Mouse (Mus musculus): ENCODE results near the gene Spem1. TPM values are rescaled to one million over a fixed set of nuclear protein-coding genes. Genes with fewer than 3 reads are reported as not detected.

The Spem1 gene
- polyA plus RNA-seq, 1 experiment, result not detected

GRCm38 (mm10) chr11:69795168-69795982 is 26.6 kb downstream of the Spem1 start, which contains the start of gene Chrnb1:
Chrnb1 (minus strand) TSS chr11:69795943.
- Histone ChIP-seq H3K9me3 (replicated peaks; ENCODE audit: control insufficient read depth, insufficient read depth, low read length, poor library complexity, severe bottlenecking) (no peaks in the 10 kb centered on the region), H3K27ac (ENCODE audit: insufficient read depth, low read length) (no peak within 1 kb of the TSS), H3K36me3 (ENCODE audit: control insufficient read depth, insufficient read depth, low read length, poor library complexity, severe bottlenecking) (no peaks in the 10 kb centered on the region), H3K4me3 (ENCODE audit: low read depth, low read length) (peak within 1 kb of the TSS; percentile 96), H3K9ac (ENCODE audit: low read depth, poor library complexity, severe bottlenecking) (peak within 1 kb of the TSS; percentile 62), H3K27me3 (ENCODE audit: control insufficient read depth, insufficient read depth, low read length, poor library complexity, severe bottlenecking) (no peaks in the 10 kb centered on the region), H3K4me1 (ENCODE audit: control insufficient read depth, insufficient read depth, low read length) (no peaks in the 10 kb centered on the region)
- no peak for TF ChIP-seq CTCF (IDR thresholded peaks at IDR 0.05; ENCODE audit: low read depth, low read length)
- peak; percentile 9 for TF ChIP-seq POLR2A (IDR thresholded peaks at IDR 0.05; ENCODE audit: insufficient read depth, low read length)
- no peak for TF ChIP-seq EP300 (IDR thresholded peaks at IDR 0.05; ENCODE audit: insufficient read depth, low read depth, low read length)

- Histone ChIP-seq H3K4me3 (ENCODE audit: low read depth, low read length) (no peak overlapping the region), H3K27me3 (ENCODE audit: control insufficient read depth, insufficient read depth, low read length, poor library complexity, severe bottlenecking) (no peaks in the 10 kb centered on the region), H3K27ac (ENCODE audit: insufficient read depth, low read length) (no peak overlapping the region), H3K9ac (ENCODE audit: low read depth, poor library complexity, severe bottlenecking) (no peak overlapping the region), H3K36me3 (ENCODE audit: control insufficient read depth, insufficient read depth, low read length, poor library complexity, severe bottlenecking) (no peaks in the 10 kb centered on the region), H3K4me1 (ENCODE audit: control insufficient read depth, insufficient read depth, low read length) (no peaks in the 10 kb centered on the region), H3K9me3 (replicated peaks; ENCODE audit: control insufficient read depth, insufficient read depth, low read length, poor library complexity, severe bottlenecking) (no peaks in the 10 kb centered on the region)
- TF ChIP-seq CTCF (IDR thresholded peaks at IDR 0.05; ENCODE audit: low read depth, low read length) (no peak), EP300 (IDR thresholded peaks at IDR 0.05; ENCODE audit: insufficient read depth, low read depth, low read length) (no peak), POLR2A (IDR thresholded peaks at IDR 0.05; ENCODE audit: insufficient read depth, low read length) (no peak)
Measured at GRCm38 (mm10) chr11:69793429-69793828, 28.6 kb downstream of the Spem1 start.

- Histone ChIP-seq H3K4me1 (ENCODE audit: control insufficient read depth, insufficient read depth, low read length) (no peaks in the 10 kb centered on the region), H3K27ac (ENCODE audit: insufficient read depth, low read length) (no peak overlapping the region), H3K4me3 (ENCODE audit: low read depth, low read length) (no peak overlapping the region), H3K27me3 (ENCODE audit: control insufficient read depth, insufficient read depth, low read length, poor library complexity, severe bottlenecking) (no peaks in the 10 kb centered on the region), H3K9me3 (replicated peaks; ENCODE audit: control insufficient read depth, insufficient read depth, low read length, poor library complexity, severe bottlenecking) (no peaks in the 10 kb centered on the region), H3K9ac (ENCODE audit: low read depth, poor library complexity, severe bottlenecking) (no peak overlapping the region), H3K36me3 (ENCODE audit: control insufficient read depth, insufficient read depth, low read length, poor library complexity, severe bottlenecking) (no peaks in the 10 kb centered on the region)
- no peak for TF ChIP-seq EP300 (IDR thresholded peaks at IDR 0.05; ENCODE audit: insufficient read depth, low read depth, low read length)
- TF ChIP-seq POLR2A (IDR thresholded peaks at IDR 0.05; ENCODE audit: insufficient read depth, low read length), result no peak
- TF ChIP-seq CTCF (IDR thresholded peaks at IDR 0.05; ENCODE audit: low read depth, low read length), result no peak
Measured at GRCm38 (mm10) chr11:69791420-69791819, 30.6 kb downstream of the Spem1 start.

GRCm38 (mm10) chr11:69789431-69789830 is 32.5 kb downstream of the Spem1 start:
- H3K4me3 ChIP-seq (ENCODE audit: low read depth, low read length), result no peak overlapping the region
- H3K4me1 ChIP-seq (ENCODE audit: control insufficient read depth, insufficient read depth, low read length), result no peaks in the 10 kb centered on the region
- no peaks in the 10 kb centered on the region for H3K9me3 ChIP-seq (replicated peaks; ENCODE audit: control insufficient read depth, insufficient read depth, low read length, poor library complexity, severe bottlenecking)
- no peaks in the 10 kb centered on the region for H3K36me3 ChIP-seq (ENCODE audit: control insufficient read depth, insufficient read depth, low read length, poor library complexity, severe bottlenecking)
- H3K27ac ChIP-seq (ENCODE audit: insufficient read depth, low read length), result no peak overlapping the region
- no peak overlapping the region for H3K9ac ChIP-seq (ENCODE audit: low read depth, poor library complexity, severe bottlenecking)
- TF ChIP-seq POLR2A (IDR thresholded peaks at IDR 0.05; ENCODE audit: insufficient read depth, low read length) (no peak), EP300 (IDR thresholded peaks at IDR 0.05; ENCODE audit: insufficient read depth, low read depth, low read length) (no peak), CTCF (IDR thresholded peaks at IDR 0.05; ENCODE audit: low read depth, low read length) (no peak)
- H3K27me3 ChIP-seq (ENCODE audit: control insufficient read depth, insufficient read depth, low read length, poor library complexity, severe bottlenecking), result no peaks in the 10 kb centered on the region

- Histone ChIP-seq H3K36me3 (ENCODE audit: control insufficient read depth, insufficient read depth, low read length, poor library complexity, severe bottlenecking) (no peaks in the 10 kb centered on the region), H3K4me1 (ENCODE audit: control insufficient read depth, insufficient read depth, low read length) (no peaks in the 10 kb centered on the region), H3K9me3 (replicated peaks; ENCODE audit: control insufficient read depth, insufficient read depth, low read length, poor library complexity, severe bottlenecking) (no peaks in the 10 kb centered on the region), H3K4me3 (ENCODE audit: low read depth, low read length) (no peak overlapping the region), H3K27ac (ENCODE audit: insufficient read depth, low read length) (peak overlapping the region; percentile 71; the same call in 1 of the 2 replicates), H3K9ac (ENCODE audit: low read depth, poor library complexity, severe bottlenecking) (no peak overlapping the region), H3K27me3 (ENCODE audit: control insufficient read depth, insufficient read depth, low read length, poor library complexity, severe bottlenecking) (no peaks in the 10 kb centered on the region)
- TF ChIP-seq POLR2A (IDR thresholded peaks at IDR 0.05; ENCODE audit: insufficient read depth, low read length) (no peak), CTCF (IDR thresholded peaks at IDR 0.05; ENCODE audit: low read depth, low read length) (no peak), EP300 (IDR thresholded peaks at IDR 0.05; ENCODE audit: insufficient read depth, low read depth, low read length) (no peak)
Measured at GRCm38 (mm10) chr11:69787306-69787705, 34.7 kb downstream of the Spem1 start.

- Histone ChIP-seq H3K27ac (ENCODE audit: insufficient read depth, low read length) (peak overlapping the region; percentile 62), H3K27me3 (ENCODE audit: control insufficient read depth, insufficient read depth, low read length, poor library complexity, severe bottlenecking) (no peaks in the 10 kb centered on the region), H3K9ac (ENCODE audit: low read depth, poor library complexity, severe bottlenecking) (peak overlapping the region; percentile 54)
Measured at GRCm38 (mm10) chr11:69784793-69785272, 37.1 kb downstream of the Spem1 start.

More at GRCm38 (mm10) chr11:69784793-69785272, 37.1 kb downstream of the Spem1 start:
- H3K4me3 ChIP-seq (ENCODE audit: low read depth, low read length), result peak overlapping the region; percentile 57
- no peak for TF ChIP-seq CTCF (IDR thresholded peaks at IDR 0.05; ENCODE audit: low read depth, low read length)
- TF ChIP-seq POLR2A (IDR thresholded peaks at IDR 0.05; ENCODE audit: insufficient read depth, low read length), result peak; percentile 51
- TF ChIP-seq EP300 (IDR thresholded peaks at IDR 0.05; ENCODE audit: insufficient read depth, low read depth, low read length), result peak; percentile 85; the same call in 1 of the 2 replicates
- H3K9me3 ChIP-seq (replicated peaks; ENCODE audit: control insufficient read depth, insufficient read depth, low read length, poor library complexity, severe bottlenecking), result no peaks in the 10 kb centered on the region
- no peaks in the 10 kb centered on the region for H3K4me1 ChIP-seq (ENCODE audit: control insufficient read depth, insufficient read depth, low read length)
- H3K36me3 ChIP-seq (ENCODE audit: control insufficient read depth, insufficient read depth, low read length, poor library complexity, severe bottlenecking), result no peaks in the 10 kb centered on the region

Measured in ES-Bruce4 (cell line).